Mouse (Mus musculus) kidney, adult 18-20 months (tissue): ENCODE data around the gene Pdzd8.
A peak's percentile ranks its signal among the peaks of the same experiment; 100 is the strongest.

ENCODE experiments used
- DNase-seq: peaks from one replicate; pipeline ENCODE4 v3.0.0; 2021

Gene Pdzd8

DNA sequence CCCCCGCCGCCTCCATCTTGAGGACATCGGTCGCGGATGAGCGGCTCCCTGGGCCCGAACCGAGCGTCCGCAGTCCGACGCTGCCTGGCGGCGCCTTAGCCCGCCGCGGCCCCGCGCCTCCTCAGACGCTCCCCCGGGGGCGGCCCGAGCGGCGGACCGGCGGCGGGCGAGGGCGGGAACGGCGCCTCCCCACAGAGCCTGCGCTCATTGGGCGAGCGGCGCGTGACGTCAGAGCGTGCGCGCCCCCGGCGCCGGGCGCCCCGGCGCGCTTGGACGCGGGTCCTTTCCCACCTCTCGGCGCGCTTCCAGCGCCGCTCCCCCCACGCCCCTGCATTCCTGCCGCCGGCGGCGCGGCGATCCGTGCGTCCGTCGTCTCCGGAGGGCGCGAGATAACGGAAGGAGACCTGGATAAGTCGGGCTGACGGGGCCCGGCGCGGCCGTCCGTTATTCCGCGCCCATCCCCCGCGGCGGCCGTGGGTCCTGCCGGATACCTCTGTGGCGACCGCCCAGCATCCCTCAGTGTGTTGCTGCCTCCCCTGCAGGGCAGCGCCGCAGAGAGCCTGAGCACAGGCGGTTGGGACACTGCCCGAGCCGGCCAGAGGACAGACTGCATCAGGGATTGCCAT, at the start of gene Pdzd8:
TSS of gene Pdzd8 (minus strand) at position 123 of the 626 bp plus-strand sequence.
- DNase-seq: peak; percentile 94

DNA sequence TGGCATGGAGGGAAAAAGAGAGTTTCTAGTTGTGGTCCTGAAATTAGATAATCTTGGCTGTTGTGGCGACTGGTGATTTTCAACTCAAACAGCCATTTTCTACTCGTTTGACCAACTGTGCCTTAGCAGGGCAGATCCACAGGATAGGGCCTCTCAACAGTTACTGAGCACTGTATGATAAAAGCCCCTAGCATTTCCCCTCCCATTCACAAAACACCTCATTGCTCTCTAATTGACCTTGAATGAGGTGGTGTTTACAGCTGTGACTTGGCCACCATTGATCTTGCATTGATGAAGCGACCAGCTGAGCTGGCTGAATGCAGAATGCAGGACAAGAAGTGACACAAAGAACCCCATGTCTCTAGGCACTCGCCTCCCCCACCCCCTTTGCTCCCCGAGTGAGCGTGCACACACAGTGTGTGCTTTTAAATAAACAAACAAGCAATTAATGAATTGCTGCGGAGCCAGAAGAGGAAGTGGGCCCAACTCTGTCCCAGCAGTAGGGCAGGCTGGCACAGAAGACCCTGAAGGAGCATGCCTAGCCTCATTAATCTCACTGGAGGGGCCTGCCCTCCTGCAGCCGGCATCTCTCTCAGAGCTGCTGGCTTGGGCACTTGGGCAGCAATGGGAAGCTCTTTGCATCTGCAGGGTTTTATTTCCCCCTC, 48.3 kb upstream of the Pdzd8 start:
- DNase-seq: no peak

DNA sequence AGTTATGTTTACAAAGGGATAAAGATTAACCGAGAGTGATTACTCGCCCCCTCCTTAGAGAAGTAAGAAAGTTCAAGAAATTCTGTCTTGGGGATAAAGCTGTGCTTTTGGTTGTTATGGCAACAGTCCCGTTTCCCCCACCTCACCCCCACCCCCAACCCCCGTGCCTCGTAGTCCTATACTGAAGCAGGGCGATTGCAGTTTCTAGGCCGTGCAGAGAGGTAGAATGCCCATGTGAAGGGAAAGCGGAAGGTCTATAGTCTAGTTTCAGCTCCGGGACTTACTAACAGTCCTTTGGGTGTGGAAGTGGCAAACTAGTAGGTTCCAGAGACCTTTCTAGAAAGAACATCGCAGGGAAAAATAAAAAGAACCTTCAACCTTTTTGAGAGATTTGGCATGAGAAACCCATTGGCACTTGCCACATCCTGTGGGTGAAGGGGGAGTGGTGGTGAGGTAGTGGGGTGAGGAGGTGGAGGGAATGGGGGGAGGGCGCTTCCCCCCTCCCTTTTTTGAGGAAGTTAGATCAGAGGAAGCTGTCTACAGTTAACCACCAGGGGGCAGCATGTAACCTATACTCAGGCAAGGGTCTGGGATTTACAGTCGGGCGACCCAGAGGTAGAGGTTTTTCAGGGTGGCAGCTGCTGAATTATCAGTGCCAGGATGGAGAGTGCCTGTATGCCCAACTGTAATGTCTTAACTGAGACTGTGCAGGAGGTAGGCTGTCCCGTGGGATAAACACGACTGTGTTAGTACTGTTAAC, 43.4 kb upstream of the Pdzd8 start:
- DNase-seq: peak; percentile 51

DNA sequence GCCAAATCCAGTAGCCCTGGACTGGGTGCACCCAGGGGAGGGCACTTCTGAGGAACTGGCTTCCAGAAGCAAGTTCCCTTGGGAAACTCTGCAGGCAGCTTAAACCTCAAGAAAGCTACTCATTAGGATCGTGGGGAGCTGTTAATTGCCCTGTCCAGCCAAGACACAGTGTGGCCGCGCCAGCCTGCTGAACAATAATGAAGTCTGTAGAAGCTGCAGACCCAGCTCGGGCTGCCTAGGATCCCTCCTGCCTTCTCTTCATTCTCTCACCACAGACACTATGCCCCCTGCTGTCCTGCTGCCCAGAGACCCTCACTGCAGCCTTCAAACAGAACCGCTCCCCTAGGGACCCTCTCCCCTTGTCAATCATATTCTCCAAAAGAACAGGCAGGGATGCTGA, 42.8 kb upstream of the Pdzd8 start:
- DNase-seq: no peak

DNA sequence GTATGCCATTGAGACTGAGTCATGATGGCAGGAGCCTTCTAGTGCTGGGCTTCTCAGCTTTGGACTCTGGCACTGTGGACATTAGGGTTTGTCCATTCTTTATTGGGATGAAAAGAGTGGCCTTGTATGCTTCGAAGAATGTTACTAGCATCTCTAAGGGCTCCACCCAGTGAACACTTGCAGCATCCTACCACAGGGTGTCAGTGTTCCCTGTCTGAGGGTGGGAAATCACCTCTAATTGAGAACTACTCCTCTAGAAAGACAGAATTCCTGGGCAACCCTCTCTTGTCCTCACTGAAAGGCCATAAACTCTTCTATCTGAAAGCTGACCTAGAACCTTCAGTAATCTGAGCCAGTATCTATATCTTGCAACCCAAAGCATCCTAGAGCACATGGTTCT, 41.6 kb upstream of the Pdzd8 start:
- peak; percentile 35 for DNase-seq

DNA sequence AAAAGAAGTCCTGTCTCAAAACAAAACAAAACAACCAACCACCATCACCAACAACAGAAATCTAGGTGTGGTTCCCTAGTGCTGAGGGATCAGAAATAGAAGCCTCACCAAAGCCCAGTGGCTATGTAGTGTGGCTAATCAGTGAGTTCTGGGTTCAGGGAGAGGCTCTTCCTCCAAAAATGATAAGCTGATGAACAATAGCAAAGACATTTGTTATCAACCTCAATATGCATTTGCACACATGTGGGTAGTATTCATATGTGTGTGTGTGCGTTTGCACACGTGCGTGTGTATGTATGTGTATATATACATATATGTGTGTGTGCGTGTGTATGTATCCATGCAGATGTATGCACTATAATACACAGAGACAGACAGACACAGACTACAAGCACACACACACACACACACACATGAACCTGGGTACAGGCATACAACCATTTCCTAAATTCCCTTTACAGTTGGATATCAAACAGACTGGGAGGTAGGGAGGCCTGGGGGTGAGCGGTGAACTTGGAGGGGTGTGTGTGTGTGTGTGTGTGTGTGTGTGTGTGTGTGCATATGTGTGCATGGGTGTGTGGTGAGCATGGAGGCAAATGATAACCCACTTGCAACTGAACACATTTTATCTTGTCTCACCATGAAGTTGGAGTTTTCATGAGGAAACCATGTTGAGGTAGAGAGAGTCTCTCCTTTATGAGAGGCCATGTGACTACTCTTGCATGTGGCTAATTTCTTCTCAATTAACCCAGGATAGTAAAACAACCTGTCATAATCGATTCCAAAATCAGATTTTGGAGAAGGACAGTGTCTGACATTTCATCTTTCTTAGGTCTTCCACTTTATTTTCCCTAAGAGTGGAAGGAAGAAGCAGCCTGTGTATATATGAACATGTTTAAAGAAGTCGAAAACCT, 39.3 kb upstream of the Pdzd8 start:
- no peak for DNase-seq

DNA sequence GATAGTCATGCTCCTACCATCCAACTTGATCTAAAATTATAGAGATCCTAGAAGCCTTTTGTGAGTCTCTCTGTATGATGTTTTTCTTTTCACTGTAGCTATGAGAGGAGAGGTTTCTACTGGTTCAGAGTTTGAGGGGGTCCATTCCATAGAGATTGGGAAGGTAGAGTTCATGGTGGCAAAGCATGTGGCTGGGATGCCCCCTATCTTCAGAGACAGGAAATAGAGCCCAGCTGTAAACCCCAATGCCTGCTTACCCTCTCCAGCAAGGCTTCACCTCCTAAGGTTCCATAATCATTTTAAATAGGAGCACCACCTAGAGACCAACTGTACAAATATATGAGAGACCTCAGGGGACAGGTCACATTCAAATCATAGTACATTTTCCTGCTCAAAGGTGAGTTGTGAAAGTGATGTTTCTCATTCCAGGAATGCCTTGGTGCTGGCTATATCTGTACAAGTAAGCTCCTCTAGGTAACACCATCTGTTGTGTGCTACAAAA, 36.9 kb upstream of the Pdzd8 start:
- no peak for DNase-seq

DNA sequence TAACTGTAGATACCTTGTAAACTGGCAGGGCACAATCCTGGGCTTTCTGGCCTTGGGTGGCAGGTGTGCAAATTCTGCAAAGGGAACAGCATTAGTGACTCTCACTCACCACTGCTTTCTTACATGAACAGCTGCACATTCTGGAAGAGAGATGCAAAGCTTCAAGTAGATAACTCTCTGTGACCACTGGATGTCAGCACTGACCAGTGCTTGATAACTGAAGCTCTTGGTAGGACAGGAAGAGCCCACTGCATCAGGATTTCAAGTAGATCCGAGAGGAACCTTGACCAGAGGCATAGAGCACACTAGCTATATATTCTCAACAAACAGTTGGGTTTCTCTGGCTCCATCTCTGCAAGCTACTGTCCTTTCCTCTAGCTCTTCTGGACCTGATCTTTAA, 34.4 kb upstream of the Pdzd8 start:
- DNase-seq: no peak

DNA sequence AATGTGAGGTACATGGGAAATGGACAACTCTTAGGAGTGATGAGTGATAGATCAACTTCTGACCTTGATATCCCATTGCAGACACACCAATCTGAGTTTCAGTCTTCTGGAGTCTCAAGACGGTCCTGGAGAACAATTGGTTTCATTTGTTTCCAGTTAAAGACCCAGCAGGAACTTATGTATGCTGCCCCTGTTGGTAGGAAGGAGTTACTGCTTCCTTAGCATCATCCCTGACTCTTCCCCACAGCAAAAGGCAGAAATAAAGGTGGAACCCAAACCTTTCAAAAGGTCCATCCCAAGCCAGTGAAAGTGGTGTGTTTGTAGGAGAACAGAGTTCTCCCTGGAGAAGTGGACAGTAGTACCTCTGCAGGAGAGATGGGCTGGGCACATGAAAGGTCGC, 30.9 kb upstream of the Pdzd8 start:
- DNase-seq: no peak

DNA sequence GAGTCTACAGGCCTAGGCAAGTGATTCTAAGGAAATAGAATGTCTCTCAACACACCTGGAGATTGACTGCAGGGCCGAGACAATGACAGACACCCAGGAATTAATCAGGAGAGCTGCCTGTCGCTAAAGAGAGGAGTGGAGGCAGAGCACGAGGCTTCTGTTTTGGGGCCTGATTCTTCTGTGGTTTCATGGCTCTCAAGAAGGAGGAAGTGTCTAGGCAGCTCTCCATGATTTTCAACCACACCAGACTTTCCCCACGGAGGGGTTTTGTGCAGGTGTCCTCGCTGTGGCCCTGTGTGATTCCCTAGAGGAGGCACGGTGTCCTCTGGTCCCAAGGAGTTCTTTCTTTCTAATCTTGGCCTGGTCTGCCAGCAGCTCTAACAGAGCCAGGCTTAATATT, 29.4 kb upstream of the Pdzd8 start:
- DNase-seq: no peak

DNA sequence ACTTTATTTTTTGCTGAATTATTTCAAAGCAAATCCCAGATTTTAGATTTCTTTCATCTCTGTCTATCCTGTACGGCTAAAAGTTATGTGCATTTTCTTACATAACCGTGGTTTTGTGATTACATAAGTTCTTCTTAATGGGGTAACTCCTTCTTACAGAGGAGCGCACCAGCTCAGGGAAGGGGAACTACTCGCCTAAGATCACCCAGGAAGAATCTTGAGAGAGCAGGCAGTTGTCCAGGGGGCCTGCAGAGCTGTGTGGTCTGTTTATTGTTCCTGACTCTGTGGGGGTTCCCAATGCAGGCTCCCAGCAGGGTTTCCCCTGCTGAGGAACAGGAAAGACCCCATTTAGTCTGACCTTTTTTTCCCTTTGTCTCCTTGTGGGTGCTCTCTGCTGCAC, 27.3 kb upstream of the Pdzd8 start:
- no peak for DNase-seq

DNA sequence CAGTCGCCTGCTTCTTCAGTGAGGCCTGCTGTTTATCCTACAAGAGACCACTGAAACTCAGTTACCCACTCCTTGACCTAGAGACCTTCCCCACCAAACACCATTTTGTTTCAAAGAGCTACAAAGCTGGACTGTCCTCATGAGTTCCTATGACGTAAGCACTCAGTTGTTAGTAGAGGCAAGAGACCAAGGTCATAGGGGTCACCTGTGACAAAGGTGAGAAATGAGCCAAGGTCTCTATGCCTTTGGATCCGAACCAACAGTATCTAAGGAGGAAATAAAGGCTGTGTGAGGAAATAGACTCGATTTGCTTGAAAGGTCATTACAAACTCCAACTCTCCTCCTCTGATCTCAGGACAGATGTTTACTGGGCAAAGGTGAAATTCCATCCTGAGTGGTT, 25.4 kb upstream of the Pdzd8 start:
- DNase-seq: no peak

DNA sequence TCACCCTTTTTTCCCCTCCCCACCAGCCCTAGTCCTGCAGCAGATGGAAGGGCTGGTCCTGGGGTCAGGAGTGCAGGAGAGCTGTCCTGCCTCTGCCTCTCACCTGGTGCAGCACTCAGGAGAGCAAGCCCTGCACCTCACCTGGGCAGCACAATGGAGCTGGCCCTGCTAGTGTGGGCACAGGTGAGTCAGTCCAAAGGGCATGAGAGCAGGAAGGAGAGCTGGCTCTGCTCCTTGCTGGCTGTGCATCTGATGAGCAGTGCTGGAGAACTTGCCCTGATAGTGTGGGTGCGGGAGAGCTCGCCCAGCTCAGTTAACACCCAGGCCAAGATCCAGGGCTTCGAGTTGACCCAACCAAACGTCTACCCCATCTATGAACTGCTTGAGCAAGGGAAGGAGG, 22.3 kb upstream of the Pdzd8 start:
- DNase-seq: no peak

DNA sequence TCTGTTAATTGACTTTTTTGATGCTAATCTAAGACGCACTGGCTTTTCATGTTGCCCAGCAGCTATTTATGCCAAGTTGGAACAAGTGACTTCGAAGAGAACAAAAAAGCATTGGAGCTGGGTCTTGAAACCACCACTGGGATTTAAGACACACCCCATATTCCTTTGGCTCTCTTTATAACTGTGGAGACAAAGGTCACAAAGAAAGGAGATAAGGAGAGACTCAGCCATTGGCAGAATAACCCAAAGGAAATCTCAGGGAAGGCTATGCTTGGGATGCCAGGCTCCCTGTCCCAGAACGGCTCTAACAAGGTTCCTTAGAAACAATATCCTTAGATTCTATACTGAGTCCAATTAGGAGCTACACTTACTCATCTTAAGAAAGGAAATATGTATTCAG, 21.1 kb upstream of the Pdzd8 start:
- DNase-seq: no peak

DNA sequence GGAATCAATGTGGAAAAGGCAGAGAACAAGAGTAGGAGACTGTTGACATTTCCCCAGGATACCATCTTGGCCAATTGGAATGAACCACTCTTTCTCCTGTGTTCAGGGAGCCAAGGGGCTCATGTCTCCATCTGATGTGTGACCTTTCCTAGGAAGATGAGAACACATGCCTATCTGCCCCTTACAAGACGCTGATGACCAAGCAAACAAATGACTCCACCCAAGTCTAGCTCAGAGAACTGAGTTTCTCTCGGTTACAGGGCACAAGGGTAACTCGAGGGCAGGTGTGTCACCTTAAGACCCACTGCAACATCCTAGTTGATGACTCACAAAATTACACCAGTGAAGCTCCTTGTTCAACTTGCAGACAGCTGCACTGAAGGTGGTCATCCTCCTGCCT, 18.1 kb upstream of the Pdzd8 start:
- no peak for DNase-seq

DNA sequence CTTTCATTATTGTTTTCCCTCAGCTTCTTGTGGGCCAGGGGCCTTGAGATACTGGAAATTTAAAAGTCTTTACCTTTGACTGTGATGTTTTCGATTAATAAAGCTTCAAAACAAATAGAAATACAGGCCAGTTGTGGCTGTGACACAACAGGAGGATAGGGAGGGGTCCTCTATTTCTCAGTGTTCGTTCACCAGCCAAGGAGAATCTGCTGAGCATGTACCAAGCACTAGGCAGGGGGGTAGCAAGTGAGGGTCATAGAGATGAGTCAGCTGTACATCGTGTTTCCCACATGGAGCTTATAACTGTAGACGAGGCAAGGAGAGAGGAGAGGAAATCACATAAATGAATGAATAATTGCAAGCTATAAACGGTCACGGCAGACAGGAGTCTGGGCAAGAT, 17.1 kb upstream of the Pdzd8 start:
- no peak for DNase-seq

DNA sequence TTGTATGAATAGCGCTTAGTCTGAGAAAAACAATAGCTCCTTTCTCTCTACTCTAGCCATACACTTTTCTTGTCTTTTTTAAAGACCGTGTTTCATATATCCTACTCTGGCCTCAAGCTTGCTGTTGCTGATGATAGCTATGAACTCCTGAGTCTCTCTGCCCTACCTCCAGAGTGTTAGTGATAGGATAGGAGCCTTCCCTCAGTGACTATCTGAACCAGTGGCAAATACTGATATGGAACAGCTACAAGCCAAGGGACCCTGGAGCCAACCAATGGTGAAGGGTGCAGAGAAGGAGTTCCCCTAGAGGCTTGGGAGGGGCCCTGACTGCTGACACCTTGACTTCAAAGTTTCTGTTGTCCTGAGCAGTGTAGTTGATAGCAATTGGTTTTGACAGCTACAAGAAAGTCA, 14.9 kb upstream of the Pdzd8 start:
- DNase-seq: no peak

DNA sequence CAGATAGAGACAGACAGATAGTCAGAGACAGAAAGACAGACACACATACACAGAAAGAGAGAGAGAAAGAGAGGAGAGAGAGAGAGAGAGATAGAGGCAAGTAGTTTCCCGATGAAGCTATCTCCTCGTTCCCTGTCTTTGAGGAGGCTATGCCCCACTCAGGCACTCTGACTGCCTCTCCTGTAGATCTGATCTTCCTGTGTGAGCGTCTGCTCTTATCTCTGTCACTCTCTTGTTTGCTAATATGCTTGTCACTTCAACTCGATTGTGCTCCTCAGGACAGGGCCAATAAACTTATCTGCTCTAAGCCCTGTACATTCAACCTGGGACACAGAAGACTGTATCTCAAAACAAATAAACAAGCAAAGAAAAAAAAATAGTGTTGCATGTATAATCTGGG, 13.6 kb upstream of the Pdzd8 start:
- DNase-seq: no peak

DNA sequence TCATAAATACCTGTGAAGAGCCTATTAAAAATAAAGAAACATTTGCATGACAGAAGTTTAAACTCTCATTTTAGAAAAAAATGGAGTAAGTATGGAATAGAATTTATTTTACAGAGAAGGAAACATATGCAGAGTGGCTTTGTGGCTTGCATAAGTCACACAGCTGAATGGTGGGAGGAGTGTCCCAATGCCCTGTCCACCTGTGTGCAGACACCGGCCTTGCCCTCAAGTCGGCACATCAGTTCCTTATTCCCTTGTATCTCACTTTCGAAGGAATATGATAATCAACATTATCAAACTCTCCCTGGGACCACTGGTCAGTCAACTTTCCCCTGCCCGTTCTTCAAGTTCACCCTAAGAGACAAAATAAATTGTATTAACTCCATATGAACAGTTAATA, 12.3 kb upstream of the Pdzd8 start:
- no peak for DNase-seq

DNA sequence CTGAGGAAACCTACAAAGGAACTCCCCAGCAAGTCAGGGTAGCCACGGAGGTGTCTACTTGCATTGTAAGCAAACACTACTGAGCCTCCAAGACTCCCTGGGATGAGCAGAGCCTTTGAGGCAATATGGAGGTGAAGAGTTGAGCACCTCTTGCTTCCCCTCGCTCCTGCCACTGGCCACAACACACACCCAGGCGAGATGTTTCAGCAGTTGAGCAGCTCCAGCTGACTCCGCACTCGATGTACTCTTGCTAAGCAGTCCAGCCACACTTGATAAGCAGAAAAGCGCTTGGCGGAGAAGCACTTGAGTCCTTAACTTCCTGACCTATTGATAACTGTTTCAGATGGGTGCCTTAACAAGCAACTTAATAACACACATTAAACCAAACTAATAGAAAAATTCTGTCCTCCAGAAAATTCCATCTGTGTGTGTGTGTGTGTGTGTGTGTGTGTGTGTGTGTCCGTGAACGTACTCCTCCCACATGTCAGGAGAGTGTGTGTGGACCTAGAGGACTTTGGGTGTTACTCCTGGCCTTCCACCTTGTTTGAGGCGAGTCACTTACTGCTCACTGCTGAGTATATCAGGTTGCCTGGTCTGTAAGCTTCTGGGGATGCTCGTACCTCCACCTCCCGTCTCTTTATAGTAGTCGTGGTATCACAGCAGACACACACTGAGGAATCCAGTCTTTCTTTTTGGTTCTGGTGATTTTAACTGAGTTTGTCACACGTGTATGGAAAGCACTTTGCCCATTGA, 11.4 kb upstream of the Pdzd8 start:
- DNase-seq: no peak

DNA sequence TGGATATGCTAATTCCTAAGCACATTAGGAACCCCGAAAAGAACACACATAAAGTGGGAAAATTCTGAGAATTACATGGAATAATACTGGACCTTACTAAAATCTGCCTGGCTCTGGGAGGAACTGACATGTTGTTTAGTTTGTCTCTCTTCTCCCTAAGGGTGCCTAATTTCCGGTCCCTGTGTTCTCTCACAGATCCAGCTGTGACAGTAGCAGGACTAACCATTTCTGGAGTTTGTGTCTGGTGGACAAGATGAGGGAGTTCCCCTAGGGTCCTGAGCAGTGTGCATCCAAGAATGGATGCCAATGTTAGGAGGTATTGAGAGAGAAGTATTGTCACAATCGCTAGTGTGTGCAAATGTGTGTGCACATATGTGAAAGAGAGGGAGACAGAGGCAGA, 10.8 kb upstream of the Pdzd8 start:
- DNase-seq: no peak

DNA sequence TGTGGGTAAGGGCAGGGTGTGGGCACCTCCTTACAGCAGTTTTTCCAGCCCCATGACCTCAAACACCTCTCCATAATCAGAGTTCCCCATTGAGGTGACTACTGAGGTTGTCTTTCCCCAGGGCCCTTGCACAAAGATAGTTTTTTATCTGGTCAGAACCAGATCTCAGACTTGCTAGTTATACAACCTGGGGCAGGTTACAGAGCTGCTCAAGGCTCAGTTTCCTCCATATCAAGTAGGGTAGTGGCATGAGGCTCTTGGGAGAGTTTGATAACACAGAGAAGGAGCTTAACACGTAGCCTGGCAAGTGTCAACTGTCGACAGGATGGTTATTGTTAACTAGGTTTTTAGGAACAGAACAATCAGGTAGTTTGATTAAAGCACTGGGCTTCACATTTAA, 9.3 kb upstream of the Pdzd8 start:
- DNase-seq: no peak
